Mouse (Mus musculus): ENCODE data around the gene Dlx3. TPM values are rescaled to one million over a fixed set of nuclear protein-coding genes. Genes with fewer than 3 reads are reported as not detected.
A peak's percentile ranks its signal among the peaks of the same experiment; 100 is the strongest.

Dlx3 gene
- total RNA-seq (2015): 0.04 TPM in 1 of 2 replicates, not detected in the other
- not detected in 2 replicates for total RNA-seq (2017)

- no peak for ATAC-seq (ENCODE audit: poor library complexity, severe bottlenecking)
Measured at GRCm38 (mm10) chr11:95119990-95120632, at the start of gene Dlx3. Gene Dlx3, plus strand, starts transcription at chr11:95120119.

GRCm38 (mm10) chr11:95070140-95071107, 49.5 kb upstream of the Dlx3 start:
- no peak for ATAC-seq (ENCODE audit: poor library complexity, severe bottlenecking)

DNA sequence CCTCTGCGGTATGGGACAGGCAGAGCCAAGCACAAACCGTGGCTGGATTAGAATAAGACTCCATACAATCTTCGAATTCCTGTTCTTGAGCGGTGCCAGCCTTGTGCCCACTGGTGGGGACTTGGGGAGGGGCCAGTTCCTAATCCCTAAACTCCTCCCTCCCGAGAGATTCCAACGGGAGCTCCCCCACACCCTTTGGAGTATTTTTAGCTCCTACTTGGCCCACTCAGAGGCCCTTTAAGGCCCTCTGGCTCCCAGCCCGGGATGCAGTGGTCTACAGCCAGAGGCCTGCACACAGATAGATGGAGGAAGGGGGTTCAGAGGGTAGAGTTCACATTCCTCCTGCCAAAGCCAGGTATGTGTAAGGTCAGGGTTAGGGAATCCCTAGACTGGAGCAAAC, 48.7 kb upstream of the Dlx3 start:
- no peak for ATAC-seq (ENCODE audit: poor library complexity, severe bottlenecking)

- no peak for ATAC-seq (ENCODE audit: poor library complexity, severe bottlenecking)
Measured at GRCm38 (mm10) chr11:95072136-95072535, 47.8 kb upstream of the Dlx3 start.

- ATAC-seq (ENCODE audit: poor library complexity, severe bottlenecking): no peak
Measured at GRCm38 (mm10) chr11:95072804-95073203, 47.1 kb upstream of the Dlx3 start.

DNA sequence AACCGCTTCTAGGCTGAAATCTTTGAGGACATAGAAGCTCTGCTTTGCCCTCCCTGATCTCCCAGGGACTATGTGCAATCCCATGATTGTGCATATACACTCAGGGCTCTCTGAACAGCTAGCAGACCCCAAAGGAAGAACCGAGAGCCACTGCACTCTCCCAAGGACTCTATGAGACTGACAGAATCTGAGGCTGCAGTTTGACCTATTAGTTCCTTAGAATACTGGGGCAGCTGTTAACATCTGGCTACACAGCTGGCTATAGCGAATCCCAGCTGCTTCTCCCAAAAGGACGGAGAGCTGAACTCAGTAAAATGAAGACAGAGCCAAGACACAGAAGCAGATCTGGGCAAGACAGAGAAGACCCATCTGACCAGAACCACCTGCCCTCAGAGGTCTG, 46.1 kb upstream of the Dlx3 start:
- no peak for ATAC-seq (ENCODE audit: poor library complexity, severe bottlenecking)

- ATAC-seq (ENCODE audit: poor library complexity, severe bottlenecking): no peak
Measured at GRCm38 (mm10) chr11:95074694-95075093, 45.2 kb upstream of the Dlx3 start.

- no peak for ATAC-seq (ENCODE audit: poor library complexity, severe bottlenecking)
Measured at GRCm38 (mm10) chr11:95075197-95076040, 44.5 kb upstream of the Dlx3 start.

GRCm38 (mm10) chr11:95076041-95076535, 43.8 kb upstream of the Dlx3 start:
- ATAC-seq (ENCODE audit: poor library complexity, severe bottlenecking): 0 out of 2 replicates have a peak, but pooled peaks have one; percentile 31

DNA sequence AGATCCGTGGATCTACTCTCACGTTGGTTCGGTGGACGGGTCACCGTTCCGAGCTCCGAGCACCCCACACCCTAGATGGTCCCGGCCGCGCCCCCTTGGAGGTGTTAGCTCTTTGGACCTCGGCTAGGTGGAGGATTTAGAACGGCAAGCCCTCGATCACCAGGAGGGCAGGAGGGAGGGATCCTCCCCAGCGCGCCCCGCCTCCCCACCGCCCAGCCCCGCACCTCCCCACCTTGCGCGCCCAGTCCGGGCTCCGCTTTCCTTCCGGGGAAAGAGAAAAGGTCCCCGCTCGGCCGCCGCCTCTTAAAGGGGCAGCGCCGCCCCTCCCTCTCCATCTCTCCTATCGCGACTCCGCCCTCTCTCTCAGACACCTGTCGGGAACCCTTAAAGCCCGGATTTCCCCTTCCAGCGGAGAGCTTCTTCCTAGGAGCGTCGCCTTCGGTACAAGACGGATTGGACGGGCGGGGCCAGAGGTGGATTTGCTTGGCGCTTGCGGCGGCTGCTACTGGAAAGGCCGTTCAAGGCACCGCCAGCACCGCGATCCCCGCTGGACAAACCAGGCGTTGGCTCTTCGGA, 43.3 kb upstream of the Dlx3 start, which contains the start of gene Itga3:
Gene Itga3, minus strand, starts transcription at position 266 of the 576 bp plus-strand sequence.
- ATAC-seq (ENCODE audit: poor library complexity, severe bottlenecking): no peak

DNA sequence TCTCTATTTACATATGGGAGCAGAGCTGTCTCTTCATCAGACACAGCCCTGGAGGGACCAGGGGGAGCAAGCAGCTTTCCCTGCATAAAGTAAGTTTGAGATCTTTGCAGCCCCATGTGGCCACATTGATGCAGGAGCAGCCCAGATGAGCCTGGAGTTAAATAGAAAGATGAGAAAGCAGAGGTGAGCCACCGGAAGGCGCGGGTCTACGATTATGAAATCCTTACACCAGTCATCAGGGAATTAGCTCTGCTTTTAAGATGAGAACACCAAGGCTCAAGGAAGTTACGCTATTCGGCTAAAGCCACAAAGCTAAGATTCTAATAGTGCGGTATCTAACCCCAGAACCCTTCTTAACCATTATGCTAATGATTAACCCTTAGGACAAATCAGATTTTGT, 42.0 kb upstream of the Dlx3 start:
- peak; percentile 52 for ATAC-seq (ENCODE audit: poor library complexity, severe bottlenecking)

- no peak for ATAC-seq (ENCODE audit: poor library complexity, severe bottlenecking)
Measured at GRCm38 (mm10) chr11:95079256-95079875, 40.6 kb upstream of the Dlx3 start.

GRCm38 (mm10) chr11:95080783-95081182, 39.1 kb upstream of the Dlx3 start:
- ATAC-seq (ENCODE audit: poor library complexity, severe bottlenecking): no peak

DNA sequence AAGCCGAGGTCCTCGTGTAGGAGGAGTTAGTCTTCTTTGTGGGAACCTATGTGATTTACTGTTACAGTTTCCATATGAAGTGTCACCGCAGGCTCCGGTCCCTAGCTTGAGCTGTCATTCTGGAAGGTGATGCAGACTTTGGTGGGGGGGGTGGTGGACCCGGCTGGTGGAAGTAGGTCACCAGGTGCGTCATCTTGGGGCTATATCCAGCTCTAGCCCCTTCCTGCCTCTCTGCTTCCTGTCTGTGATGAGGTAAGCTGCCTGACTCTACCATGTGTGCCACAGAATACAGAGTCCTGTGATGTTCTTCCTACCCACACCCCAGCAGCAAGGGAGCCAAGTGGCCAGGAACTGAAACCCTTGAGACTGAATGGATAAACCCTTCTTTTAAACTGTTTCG, 37.0 kb upstream of the Dlx3 start:
- ATAC-seq (ENCODE audit: poor library complexity, severe bottlenecking): no peak

DNA sequence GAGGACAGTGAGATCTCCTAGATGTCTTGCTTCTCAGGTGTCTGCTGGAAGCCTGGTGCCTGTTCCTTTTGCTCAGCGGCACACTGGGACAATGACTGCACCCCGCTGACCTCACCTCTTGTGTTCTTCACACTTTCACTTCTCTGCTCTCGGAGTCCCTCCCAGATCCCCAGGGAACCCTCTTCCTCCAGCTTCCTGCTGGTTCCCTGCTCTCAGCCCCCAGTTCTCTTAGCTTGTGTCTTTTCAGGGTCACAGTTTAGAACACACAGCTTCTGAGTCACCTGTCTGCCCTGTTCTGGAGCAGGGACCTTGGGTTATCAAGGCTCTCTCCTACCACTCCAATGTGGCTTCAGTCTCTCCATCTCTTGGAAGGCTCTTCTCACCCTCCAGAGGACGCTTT, 35.7 kb upstream of the Dlx3 start:
- no peak for ATAC-seq (ENCODE audit: poor library complexity, severe bottlenecking)

- no peak for ATAC-seq (ENCODE audit: poor library complexity, severe bottlenecking)
Measured at GRCm38 (mm10) chr11:95084811-95085382, 35.0 kb upstream of the Dlx3 start.

GRCm38 (mm10) chr11:95085710-95086109, 34.2 kb upstream of the Dlx3 start:
- ATAC-seq (ENCODE audit: poor library complexity, severe bottlenecking): no peak

DNA sequence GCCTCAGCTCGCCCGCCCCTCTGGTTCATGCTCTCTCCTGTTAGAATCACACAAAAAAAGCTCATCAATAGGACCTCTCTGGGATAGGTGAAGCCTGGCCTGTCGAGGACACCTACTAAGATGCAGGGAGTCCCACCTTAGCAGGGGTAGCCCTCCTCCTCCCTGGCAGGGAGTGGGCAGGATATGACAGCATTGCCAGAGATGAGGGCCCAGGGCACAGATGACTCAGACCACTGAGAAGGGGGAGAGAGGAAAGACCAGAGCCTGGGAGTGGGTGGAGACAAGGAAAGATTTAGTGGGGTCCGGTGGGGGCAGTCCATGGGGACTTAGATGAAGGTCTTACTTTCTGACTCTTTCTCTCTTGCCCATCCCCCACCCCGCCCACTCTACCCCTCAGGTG, 33.7 kb upstream of the Dlx3 start:
- ATAC-seq (ENCODE audit: poor library complexity, severe bottlenecking): no peak

Measured in megakaryocyte, adult 5-6 weeks (primary cell).